Comparison of ENCODE assay signal across 7 mouse cellular contexts in genomic region chr19:16529999-16530398, GRCm38 (mm10).
"Had no signal": no experiment of that assay in that cellular context is flagged by ENCODE, and none has a peak within 500 bp of the region (broad histone marks: within the 10 kb centered on the region; RNA-seq: fewer than 3 reads in every experiment).

No protein-coding gene starts in this region.

- H3K4me3 ChIP-seq: kidney, embryonic 15.5 days; left cerebral cortex, adult 2 months; limb, embryonic 12.5 days; liver, embryonic 15.5 days; midbrain, embryonic 15.5 days; neural tube, embryonic 12.5 days had no signal

- ATAC-seq: midbrain, embryonic 15.5 days had no signal

- H3K4me2 ChIP-seq: kidney, embryonic 15.5 days; limb, embryonic 12.5 days; liver, embryonic 15.5 days; midbrain, embryonic 11.5 days; midbrain, embryonic 15.5 days; neural tube, embryonic 12.5 days had no signal

- H3K9ac ChIP-seq: kidney, embryonic 15.5 days; limb, embryonic 12.5 days; liver, embryonic 15.5 days; midbrain, embryonic 15.5 days; neural tube, embryonic 12.5 days had no signal

- H3K36me3 ChIP-seq: kidney, embryonic 15.5 days; limb, embryonic 12.5 days; liver, embryonic 15.5 days; midbrain, embryonic 15.5 days; neural tube, embryonic 12.5 days had no signal

- H3K27ac ChIP-seq: kidney, embryonic 15.5 days; left cerebral cortex, adult 2 months; limb, embryonic 12.5 days; liver, embryonic 15.5 days; midbrain, embryonic 15.5 days; neural tube, embryonic 12.5 days had no signal

- H3K27me3 ChIP-seq: kidney, embryonic 15.5 days; limb, embryonic 12.5 days; liver, embryonic 15.5 days; midbrain, embryonic 15.5 days; neural tube, embryonic 12.5 days had no signal

- H3K9me3 ChIP-seq: kidney, embryonic 15.5 days; limb, embryonic 12.5 days; liver, embryonic 15.5 days; midbrain, embryonic 15.5 days; neural tube, embryonic 12.5 days had no signal

- H3K4me1 ChIP-seq: limb, embryonic 12.5 days; midbrain, embryonic 15.5 days; neural tube, embryonic 12.5 days had no signal
